Mouse (Mus musculus) stomach, postnatal 0 days (tissue): Measurements from ENCODE around the gene Pxdn.

Experiments used
- CTCF ChIP-seq: IDR thresholded peaks from 2 replicates; pipeline ENCODE4 v1.5.1; 2016; ENCODE audit warnings: antibody characterized with exemption, low read depth, mild to moderate bottlenecking, moderate library complexity
- EP300 ChIP-seq: optimal IDR thresholded peaks from 2 replicates; pipeline ENCODE3; 2016; ENCODE audit warnings: antibody characterized with exemption

GRCm38 (mm10) chr12:29981722-29982293, 44.4 kb downstream of the Pxdn start:
- TF ChIP-seq CTCF, result no peak
- no peak for TF ChIP-seq EP300
